In genomic region chr3:65355479-65355878, GRCm38 (mm10) we compare ENCODE assay signal across 25 mouse cellular contexts. TPM values are rescaled to one million over a fixed set of nuclear protein-coding genes. Genes with fewer than 3 reads are reported as not detected.
DNase-seq lines count a peak whose midpoint lies in the region; ATAC-seq and TF ChIP-seq lines count a peak whose summit lies in the region.
"Had no signal": no experiment of that assay in that cellular context is flagged by ENCODE, and none has a peak within 500 bp of the region (broad histone marks: within the 10 kb centered on the region; RNA-seq: fewer than 3 reads in every experiment).

No protein-coding gene starts in this region.

- WGBS in liver, adult 2 months: 19% methylated on average over 6 of the region's 6 CpGs
- 34% methylated on average over 6 of the region's 6 CpGs for WGBS in stomach, embryonic 16.5 days

- H3K27ac ChIP-seq in liver, adult 2 months (replicated peaks; ENCODE audit: insufficient read depth, low read depth, low read length): no peak overlapping the region
- no peak overlapping the region for H3K27ac ChIP-seq in stomach, embryonic 16.5 days (ENCODE audit: low read length)
- H3K27ac ChIP-seq: embryonic facial prominence, embryonic 12.5 days; forebrain, embryonic 13.5 days; heart, embryonic 15.5 days; hindbrain, postnatal 0 days; limb, embryonic 10.5 days; liver, embryonic 14.5 days; neural tube, embryonic 15.5 days had no signal

- H3K79me2 ChIP-seq in liver, adult 2 months (ENCODE audit: control insufficient read depth, insufficient read depth, low read length): no peaks in the 10 kb centered on the region

- no peak overlapping the region for H3K4me3 ChIP-seq in liver, adult 2 months (ENCODE audit: insufficient read depth, low read depth, low read length)
- H3K4me3 ChIP-seq in stomach, embryonic 16.5 days (replicated peaks; ENCODE audit: low read length): no peak overlapping the region
- H3K4me3 ChIP-seq: embryonic facial prominence, embryonic 12.5 days; erythroblast, embryonic 14.5 days; forebrain, embryonic 13.5 days; heart, embryonic 15.5 days; limb, embryonic 10.5 days; megakaryocyte, embryonic 14.5 days; neural tube, embryonic 15.5 days had no signal

- TF ChIP-seq CTCF in liver, adult 2 months (IDR thresholded peaks at IDR 0.05; ENCODE audit: low read depth, low read length): no peak

- TF ChIP-seq POLR2A in liver, adult 2 months (IDR thresholded peaks at IDR 0.05; ENCODE audit: extremely low read depth, insufficient read depth, low read length): no peak

- no peaks in the 10 kb centered on the region for H3K36me3 ChIP-seq in liver, adult 2 months (ENCODE audit: control insufficient read depth, insufficient read depth, low read length)
- H3K36me3 ChIP-seq in stomach, embryonic 16.5 days (ENCODE audit: control insufficient read depth, insufficient read depth, low read length): no peaks in the 10 kb centered on the region
- H3K36me3 ChIP-seq: embryonic facial prominence, embryonic 12.5 days; heart, embryonic 15.5 days; limb, embryonic 10.5 days; neural tube, embryonic 15.5 days had no signal

- no peaks in the 10 kb centered on the region for H3K9me3 ChIP-seq in stomach, embryonic 16.5 days (replicated peaks; ENCODE audit: control insufficient read depth, low read length)
- H3K9me3 ChIP-seq: embryonic facial prominence, embryonic 12.5 days; forebrain, embryonic 13.5 days; heart, embryonic 15.5 days; limb, embryonic 10.5 days; megakaryocyte, embryonic 14.5 days; neural tube, embryonic 15.5 days had no signal

- peaks cover 12% of the 10 kb centered on the region for H3K4me1 ChIP-seq in liver, adult 2 months (ENCODE audit: control insufficient read depth, insufficient read depth, low read length)
- H3K4me1 ChIP-seq in stomach, embryonic 16.5 days (ENCODE audit: control insufficient read depth, insufficient read depth, low read length): peaks cover 2% of the 10 kb centered on the region; the same call in 1 of the 2 replicates
- H3K4me1 ChIP-seq: embryonic facial prominence, embryonic 12.5 days; forebrain, embryonic 13.5 days; limb, embryonic 10.5 days; neural tube, embryonic 15.5 days had no signal

- ATAC-seq in stomach, embryonic 16.5 days (ENCODE audit: insufficient read depth, low FRiP score): peak; percentile 42
- ATAC-seq: activated CD4-positive, CD25-positive, alpha-beta regulatory T cell, adult 4 months; forebrain, embryonic 13.5 days; hindbrain, postnatal 0 days; midbrain, embryonic 16.5 days had no signal

- no peak overlapping the region for H3K4me2 ChIP-seq in stomach, embryonic 16.5 days (ENCODE audit: low read depth, low read length)
- H3K4me2 ChIP-seq: embryonic facial prominence, embryonic 12.5 days; forebrain, embryonic 13.5 days; heart, embryonic 15.5 days; neural tube, embryonic 15.5 days had no signal

- no peak for DNase-seq in liver, adult 2 months (ENCODE audit: extremely low read depth, low read depth, low spot score)
- DNase-seq in liver: no peak
- DNase-seq in urinary bladder, postnatal 14 days (ENCODE audit: low spot score): peak; percentile 27
- no peak for DNase-seq in urinary bladder, postnatal 10 days (ENCODE audit: low spot score)
- DNase-seq in lung, postnatal 10 days: peak; percentile 47
- DNase-seq in layer of hippocampus, adult 11-12 months (ENCODE audit: low spot score): no peak
- no peak for DNase-seq in left cerebral cortex, adult 18-20 months (ENCODE audit: low spot score in 2 of 2)
- DNase-seq: cerebellum, adult 8-10 months; gastrocnemius, postnatal 14 days; kidney, adult 8-10 months; kidney, postnatal 14 days; right cerebral cortex, postnatal 14 days; spleen, adult 18-20 months had no signal

- H3K27me3 ChIP-seq in liver, adult 2 months (ENCODE audit: control insufficient read depth, insufficient read depth, low read length): no peaks in the 10 kb centered on the region
- H3K27me3 ChIP-seq in stomach, embryonic 16.5 days (ENCODE audit: control insufficient read depth, insufficient read depth, low read length): no peaks in the 10 kb centered on the region
- H3K27me3 ChIP-seq: embryonic facial prominence, embryonic 12.5 days; forebrain, embryonic 13.5 days; heart, embryonic 15.5 days; megakaryocyte, embryonic 14.5 days; neural tube, embryonic 15.5 days had no signal

- 0 out of 2 replicates have a peak overlapping the region, but pooled peaks have one; percentile 33 for H3K9ac ChIP-seq in liver, adult 2 months (ENCODE audit: low read depth, low read length)
- H3K9ac ChIP-seq in stomach, embryonic 16.5 days (ENCODE audit: low read length): no peak overlapping the region
- H3K9ac ChIP-seq: embryonic facial prominence, embryonic 12.5 days; forebrain, embryonic 13.5 days; heart, embryonic 15.5 days; liver, embryonic 14.5 days; neural tube, embryonic 15.5 days had no signal

RNA-seq across cellular contexts. Expression of gene Ssr3, which starts 36.9 kb away (rescaled TPM):
- 172 and 177 TPM in 2 replicates for total RNA-seq in liver, adult 2 months (2014; rRNA removed)
- polyA plus RNA-seq in liver, adult 2 months (2012; rRNA removed): 74.4 and 78.1 TPM in 2 replicates
- polyA plus RNA-seq in stomach, embryonic 16.5 days (2015; fragmentation: Nextera tagmentation; extraction: Ambion mirVana): 327 and 337 TPM in 2 replicates
- total RNA-seq in left cerebral cortex, adult 18-20 months (2021): 10 to 100 TPM; 90.2 to 91.3 TPM

Comparison
In these comparisons a context has a peak if more than half of its experiments do, and no peak if none do; other contexts are left out.
1. DNase-seq: peak in urinary bladder, postnatal 14 days (single experiment) and lung, postnatal 10 days (single experiment); none in liver, adult 2 months (single experiment), liver (single experiment), urinary bladder, postnatal 10 days (single experiment), layer of hippocampus, adult 11-12 months (single experiment) and left cerebral cortex, adult 18-20 months (0 of 2).